Mouse (Mus musculus): ENCODE results near the gene Prdm15.

Gene Prdm15

GRCm38 (mm10) chr16:97819532-97819931 is 32.1 kb downstream of the Prdm15 start:
- DNase-seq (ENCODE audit: low read depth, low spot score) = no peak

- DNase-seq (ENCODE audit: low read depth, low spot score) = no peak
These were observed 34.2 kb downstream of the Prdm15 start for GRCm38 (mm10) chr16:97817414-97817813.

GRCm38 (mm10) chr16:97815269-97815668 is 36.4 kb downstream of the Prdm15 start:
- DNase-seq (ENCODE audit: low read depth, low spot score) = no peak

GRCm38 (mm10) chr16:97814060-97814459 is 37.6 kb downstream of the Prdm15 start:
- no peak for DNase-seq (ENCODE audit: low read depth, low spot score)

- peak; percentile 71 for DNase-seq (ENCODE audit: low read depth, low spot score)
These were observed 42.8 kb downstream of the Prdm15 start for GRCm38 (mm10) chr16:97808881-97809280.

GRCm38 (mm10) chr16:97805646-97806045 is 46.0 kb downstream of the Prdm15 start:
- peak; percentile 23 for DNase-seq (ENCODE audit: low read depth, low spot score)

GRCm38 (mm10) chr16:97804680-97805547 is 46.7 kb downstream of the Prdm15 start:
- peak; percentile 44 for DNase-seq (ENCODE audit: low read depth, low spot score)

- DNase-seq (ENCODE audit: low read depth, low spot score) = no peak
These were observed 53.4 kb downstream of the Prdm15 start for GRCm38 (mm10) chr16:97797950-97798869.

- DNase-seq (ENCODE audit: low read depth, low spot score) = no peak
These were observed 54.4 kb downstream of the Prdm15 start for GRCm38 (mm10) chr16:97797212-97797611.

- DNase-seq (ENCODE audit: low read depth, low spot score) = no peak
These were observed 57.4 kb downstream of the Prdm15 start for GRCm38 (mm10) chr16:97794256-97794655.

- DNase-seq (ENCODE audit: low read depth, low spot score) = no peak
These were observed 68.6 kb downstream of the Prdm15 start for GRCm38 (mm10) chr16:97783057-97783456.

GRCm38 (mm10) chr16:97778353-97779025 is 73.2 kb downstream of the Prdm15 start:
- DNase-seq (ENCODE audit: low read depth, low spot score) = peak; percentile 32

- DNase-seq (ENCODE audit: low read depth, low spot score) = no peak
These were observed 85.1 kb downstream of the Prdm15 start for GRCm38 (mm10) chr16:97766501-97766900.

GRCm38 (mm10) chr16:97764626-97765025 is 87.0 kb downstream of the Prdm15 start:
- no peak for DNase-seq (ENCODE audit: low read depth, low spot score)

GRCm38 (mm10) chr16:97763990-97764340 is 87.7 kb downstream of the Prdm15 start:
- DNase-seq (ENCODE audit: low read depth, low spot score) = no peak

GRCm38 (mm10) chr16:97763061-97763989 is 88.3 kb downstream of the Prdm15 start, which contains the start of gene Ripk4:
TSS of gene Ripk4 (minus strand) at chr16:97763787.
- DNase-seq (ENCODE audit: low read depth, low spot score) = no peak

- DNase-seq (ENCODE audit: low read depth, low spot score) = no peak
These were observed 89.9 kb downstream of the Prdm15 start for GRCm38 (mm10) chr16:97761782-97762181.

- no peak for DNase-seq (ENCODE audit: low read depth, low spot score)
These were observed 92.0 kb downstream of the Prdm15 start for GRCm38 (mm10) chr16:97759681-97760080.

GRCm38 (mm10) chr16:97758288-97758687 is 93.4 kb downstream of the Prdm15 start:
- DNase-seq (ENCODE audit: low read depth, low spot score) = no peak

GRCm38 (mm10) chr16:97756460-97756859 is 95.2 kb downstream of the Prdm15 start:
- DNase-seq (ENCODE audit: low read depth, low spot score) = no peak
